Mouse (Mus musculus): ENCODE data around the gene Gm3486. TPM values are rescaled to one million over a fixed set of nuclear protein-coding genes. Genes with fewer than 3 reads are reported as not detected.

The Gm3486 gene
- polyA plus RNA-seq (2017; shearing (Covaris generic)), result not detected

GRCm38 (mm10) chr14:41489385-41489784 is at the start of gene Gm3486:
Gene Gm3486, minus strand, starts transcription at chr14:41489485.

GRCm38 (mm10) chr14:41453418-41453817 is 35.9 kb downstream of the Gm3486 start, which contains the start of gene Gm7954:
Gene Gm7954, minus strand, starts transcription at chr14:41453518.

Other genes with a start within 250 kb of the Gm3486 start
- gene Gm2832, start 210.7 kb downstream of the Gm3486 start, polyA plus RNA-seq (2017; shearing (Covaris generic)), result not detected
- gene Gm5798, start 140.9 kb downstream of the Gm3486 start, polyA plus RNA-seq (2017; shearing (Covaris generic)), result not detected
- gene Gm7945, start 103.1 kb downstream of the Gm3486 start, polyA plus RNA-seq (2017; shearing (Covaris generic)), result not detected
- not detected for gene Gm6482, start 81.2 kb downstream of the Gm3486 start, polyA plus RNA-seq (2017; shearing (Covaris generic))
- not detected for gene Gm7954, start 36.0 kb downstream of the Gm3486 start, polyA plus RNA-seq (2017; shearing (Covaris generic))
- not detected for gene Gm7970, start 66.1 kb upstream of the Gm3486 start, polyA plus RNA-seq (2017; shearing (Covaris generic))
- not detected for gene 1700049E17Rik2, start 83.7 kb upstream of the Gm3486 start, polyA plus RNA-seq (2017; shearing (Covaris generic))
- gene Gm3072, start 135.1 kb upstream of the Gm3486 start, polyA plus RNA-seq (2017; shearing (Covaris generic)), result not detected
- not detected for gene Gm3676, start 157.0 kb upstream of the Gm3486 start, polyA plus RNA-seq (2017; shearing (Covaris generic))
- not detected for gene Gm8068, start 212.4 kb upstream of the Gm3486 start, polyA plus RNA-seq (2017; shearing (Covaris generic))